Mouse (Mus musculus): ENCODE measurements around the gene Nipsnap2. TPM values are rescaled to one million over a fixed set of nuclear protein-coding genes. Genes with fewer than 3 reads are reported as not detected.

Gene Nipsnap2
- polyA plus RNA-seq, 1 experiment from 2014 or later = 77.3 TPM

DNA sequence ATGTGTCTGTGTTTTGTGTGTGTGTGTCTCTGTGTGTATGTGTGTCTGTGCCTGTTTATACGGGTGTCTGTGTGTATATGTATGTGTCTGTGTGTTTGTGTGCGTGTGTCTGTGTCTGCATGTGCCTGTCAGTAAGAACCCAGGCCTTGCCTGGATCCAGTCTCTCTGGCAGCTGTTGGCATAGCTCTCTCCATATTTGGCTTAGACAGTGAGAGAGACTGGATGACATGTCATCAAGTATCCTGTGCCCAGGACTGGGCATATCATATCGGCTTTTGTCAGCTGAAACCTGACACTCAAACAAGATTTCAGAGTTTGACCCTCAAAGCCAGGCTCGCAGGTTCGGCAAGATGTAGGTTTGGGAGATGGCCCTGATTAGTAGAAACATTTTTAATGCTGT is 6.2 kb downstream of the Nipsnap2 start:
- Histone ChIP-seq H3K36me3 (ENCODE audit: control insufficient read depth, insufficient read depth, low read length) (no peaks in the 10 kb centered on the region; the same call in 1 of the 2 replicates), H3K9ac (ENCODE audit: low read length) (no peak overlapping the region), H3K4me1 (replicated peaks; ENCODE audit: control insufficient read depth, insufficient read depth, low read length) (no peaks in the 10 kb centered on the region), H3K4me2 (ENCODE audit: low read depth, low read length, severe bottlenecking) (no peak overlapping the region), H3K27ac (ENCODE audit: low read depth, low read length) (no peak overlapping the region), H3K27me3 (ENCODE audit: control insufficient read depth, insufficient read depth, low read length) (no peaks in the 10 kb centered on the region), H3K9me3 (ENCODE audit: control insufficient read depth, low read length) (no peaks in the 10 kb centered on the region), H3K4me3 (ENCODE audit: low read depth, low read length) (no peak overlapping the region)
- ATAC-seq (replicated peaks; ENCODE audit: low FRiP score) (no peak), DNase-seq (ENCODE audit: low spot score) (no peak)
- WGBS = 82% methylated on average over 5 of the region's 5 CpGs

DNA sequence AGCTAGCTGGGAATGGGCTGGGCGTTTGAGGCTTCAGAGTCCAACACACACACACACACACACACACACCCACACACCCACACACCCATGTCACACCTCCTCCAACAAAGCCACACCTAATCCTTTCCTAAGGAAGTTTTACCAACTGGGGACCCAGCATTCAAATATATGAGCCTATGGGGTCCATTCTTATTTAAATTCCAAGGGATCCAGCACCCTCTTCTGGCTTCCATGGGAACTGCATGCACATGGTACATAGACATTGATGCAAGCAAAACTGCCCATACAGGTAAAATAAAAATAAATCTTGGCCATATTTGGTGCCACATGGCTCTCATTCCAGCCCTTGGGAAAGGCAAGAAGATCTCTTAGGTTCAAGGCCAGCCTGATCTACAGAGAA is 16.1 kb downstream of the Nipsnap2 start:
- Histone ChIP-seq H3K27me3 (ENCODE audit: control insufficient read depth, insufficient read depth, low read length) (no peaks in the 10 kb centered on the region), H3K4me3 (ENCODE audit: low read depth, low read length) (no peak overlapping the region), H3K9me3 (ENCODE audit: control insufficient read depth, low read length) (no peaks in the 10 kb centered on the region), H3K4me1 (replicated peaks; ENCODE audit: control insufficient read depth, insufficient read depth, low read length) (no peaks in the 10 kb centered on the region), H3K4me2 (ENCODE audit: low read depth, low read length, severe bottlenecking) (no peak overlapping the region), H3K36me3 (ENCODE audit: control insufficient read depth, insufficient read depth, low read length) (no peaks in the 10 kb centered on the region), H3K27ac (ENCODE audit: low read depth, low read length) (no peak overlapping the region), H3K9ac (ENCODE audit: low read length) (no peak overlapping the region)
- ATAC-seq (replicated peaks; ENCODE audit: low FRiP score) = no peak
- WGBS = 95% methylated on average over 1 of the region's 1 CpGs
- no peak for DNase-seq (ENCODE audit: low spot score)

DNA sequence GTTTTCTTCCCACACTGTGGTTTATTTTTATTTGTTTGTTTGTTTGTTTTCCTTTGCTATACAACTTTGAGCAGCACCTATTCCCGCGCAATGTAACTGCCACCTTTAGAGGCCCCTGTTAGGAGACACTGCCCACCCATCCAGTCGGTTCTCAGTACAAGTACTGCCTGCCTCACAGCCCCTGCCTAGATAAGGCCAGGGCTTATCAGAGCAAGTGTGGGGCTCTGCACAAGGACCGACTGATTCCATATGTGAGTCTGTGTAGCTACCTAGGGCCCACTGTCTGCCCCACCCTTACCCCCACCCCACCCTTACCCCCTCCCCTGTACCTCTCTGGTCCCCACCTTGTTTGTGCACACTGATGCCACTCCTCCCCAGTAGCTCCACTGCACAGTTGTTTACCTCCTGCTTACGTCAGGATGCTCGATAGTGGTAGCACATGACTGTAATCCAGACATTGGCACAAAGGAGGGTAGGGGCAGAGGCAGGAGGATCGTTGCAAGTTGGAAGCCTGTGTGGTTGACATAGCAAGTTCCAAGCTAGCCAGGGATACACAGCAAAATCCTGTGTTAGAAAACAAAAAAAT is 18.1 kb downstream of the Nipsnap2 start:
- WGBS = 84% methylated on average over 7 of the region's 7 CpGs
- H3K36me3 ChIP-seq (ENCODE audit: control insufficient read depth, insufficient read depth, low read length) = no peaks in the 10 kb centered on the region
- H3K4me3 ChIP-seq (ENCODE audit: low read depth, low read length) = no peak overlapping the region
- H3K27ac ChIP-seq (ENCODE audit: low read depth, low read length) = no peak overlapping the region
- ATAC-seq (replicated peaks; ENCODE audit: low FRiP score) = no peak
- DNase-seq (ENCODE audit: low spot score) = no peak
- no peaks in the 10 kb centered on the region for H3K4me1 ChIP-seq (replicated peaks; ENCODE audit: control insufficient read depth, insufficient read depth, low read length)
- no peaks in the 10 kb centered on the region for H3K27me3 ChIP-seq (ENCODE audit: control insufficient read depth, insufficient read depth, low read length)
- no peak overlapping the region for H3K9ac ChIP-seq (ENCODE audit: low read length)
- no peak overlapping the region for H3K4me2 ChIP-seq (ENCODE audit: low read depth, low read length, severe bottlenecking)
- H3K9me3 ChIP-seq (ENCODE audit: control insufficient read depth, low read length) = no peaks in the 10 kb centered on the region

DNA sequence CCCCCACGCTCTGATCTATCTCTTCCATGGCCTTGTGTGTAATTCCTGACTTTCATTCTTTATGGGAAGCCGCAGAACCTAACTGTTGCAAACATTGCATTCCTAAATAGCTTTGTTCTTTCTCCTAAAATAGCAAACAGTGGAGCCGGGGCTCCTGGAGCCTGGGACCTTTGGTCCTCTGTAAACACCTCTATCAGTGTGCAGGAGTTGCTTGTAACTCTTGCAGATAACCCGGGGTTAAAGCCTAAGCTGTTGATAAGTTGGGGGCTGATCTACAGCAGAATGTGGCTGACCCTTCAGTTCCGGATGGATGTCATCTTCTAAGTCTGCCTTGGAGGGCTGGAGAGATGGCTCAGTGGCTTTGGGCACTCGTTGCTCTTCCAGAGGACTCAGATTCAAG is 19.2 kb downstream of the Nipsnap2 start:
- H3K4me1 ChIP-seq (replicated peaks; ENCODE audit: control insufficient read depth, insufficient read depth, low read length) = no peaks in the 10 kb centered on the region
- DNase-seq (ENCODE audit: low spot score) = no peak
- 88% methylated on average over 6 of the region's 6 CpGs for WGBS
- ATAC-seq (replicated peaks; ENCODE audit: low FRiP score) = no peak
- no peak overlapping the region for H3K4me3 ChIP-seq (ENCODE audit: low read depth, low read length)
- no peak overlapping the region for H3K9ac ChIP-seq (ENCODE audit: low read length)
- no peaks in the 10 kb centered on the region for H3K27me3 ChIP-seq (ENCODE audit: control insufficient read depth, insufficient read depth, low read length)
- H3K9me3 ChIP-seq (ENCODE audit: control insufficient read depth, low read length) = no peaks in the 10 kb centered on the region
- no peak overlapping the region for H3K27ac ChIP-seq (ENCODE audit: low read depth, low read length)
- H3K36me3 ChIP-seq (ENCODE audit: control insufficient read depth, insufficient read depth, low read length) = no peaks in the 10 kb centered on the region
- no peak overlapping the region for H3K4me2 ChIP-seq (ENCODE audit: low read depth, low read length, severe bottlenecking)

DNA sequence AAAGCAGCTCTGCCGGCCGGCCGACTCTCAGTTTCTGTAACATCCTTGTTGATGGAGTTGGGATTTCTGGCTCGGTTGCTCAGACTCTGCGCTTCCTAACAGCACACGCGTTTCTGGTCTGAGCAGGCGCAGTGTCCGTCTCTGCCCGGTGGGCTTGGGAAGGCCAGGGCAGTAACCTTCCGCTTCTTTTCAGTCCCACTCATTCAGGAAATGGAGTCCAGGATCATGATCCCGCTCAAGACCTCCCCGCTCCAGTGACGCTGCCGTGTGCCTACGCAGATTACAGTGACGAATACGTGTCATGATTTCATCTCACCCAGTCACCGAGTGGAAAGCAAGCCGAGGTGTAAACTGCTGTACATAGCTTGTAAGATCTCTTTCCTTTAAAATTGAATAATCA is 32.0 kb downstream of the Nipsnap2 start:
- 93% methylated on average over 20 of the region's 20 CpGs for WGBS
- ATAC-seq (replicated peaks; ENCODE audit: low FRiP score) = no peak

DNA sequence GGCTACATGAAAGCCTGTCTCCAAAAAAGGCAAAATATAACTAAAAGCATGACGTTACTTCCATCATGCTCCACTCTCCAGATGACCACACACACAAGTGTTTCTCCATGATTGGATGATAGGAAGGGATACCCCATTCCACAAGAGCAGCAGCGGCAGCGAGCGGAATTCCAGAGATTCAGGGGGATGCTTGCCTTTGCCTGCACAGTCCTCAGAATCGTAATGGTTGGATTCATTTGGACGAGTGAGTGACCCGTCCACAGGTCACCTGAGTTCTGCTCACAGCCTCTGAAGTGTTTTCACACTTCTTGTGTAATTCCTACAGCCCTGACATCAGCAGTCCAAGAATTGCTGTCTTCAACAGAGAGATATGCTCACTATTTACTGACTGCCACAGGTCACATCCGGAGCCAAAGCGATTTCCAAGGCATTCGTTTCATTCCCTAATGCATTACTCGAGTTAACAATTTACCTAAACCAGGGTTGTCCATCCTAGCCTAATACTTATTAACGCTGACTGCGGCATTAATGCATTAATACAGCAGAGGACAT is 35.1 kb downstream of the Nipsnap2 start:
- 92% methylated on average over 13 of the region's 13 CpGs for WGBS
- no peak for ATAC-seq (replicated peaks; ENCODE audit: low FRiP score)
- no peaks in the 10 kb centered on the region for H3K27me3 ChIP-seq (ENCODE audit: control insufficient read depth, insufficient read depth, low read length)

More for the DNA sequence above, 32.0 kb downstream of the Nipsnap2 start:
- Histone ChIP-seq H3K4me1 (replicated peaks; ENCODE audit: control insufficient read depth, insufficient read depth, low read length) (no peaks in the 10 kb centered on the region), H3K9me3 (ENCODE audit: control insufficient read depth, low read length) (no peaks in the 10 kb centered on the region), H3K4me2 (ENCODE audit: low read depth, low read length, severe bottlenecking) (no peak overlapping the region), H3K4me3 (ENCODE audit: low read depth, low read length) (no peak overlapping the region), H3K9ac (ENCODE audit: low read length) (no peak overlapping the region), H3K27ac (ENCODE audit: low read depth, low read length) (no peak overlapping the region), H3K36me3 (ENCODE audit: control insufficient read depth, insufficient read depth, low read length) (no peaks in the 10 kb centered on the region; the same call in 1 of the 2 replicates), H3K27me3 (ENCODE audit: control insufficient read depth, insufficient read depth, low read length) (no peaks in the 10 kb centered on the region)
- DNase-seq (ENCODE audit: low spot score) = no peak

DNA sequence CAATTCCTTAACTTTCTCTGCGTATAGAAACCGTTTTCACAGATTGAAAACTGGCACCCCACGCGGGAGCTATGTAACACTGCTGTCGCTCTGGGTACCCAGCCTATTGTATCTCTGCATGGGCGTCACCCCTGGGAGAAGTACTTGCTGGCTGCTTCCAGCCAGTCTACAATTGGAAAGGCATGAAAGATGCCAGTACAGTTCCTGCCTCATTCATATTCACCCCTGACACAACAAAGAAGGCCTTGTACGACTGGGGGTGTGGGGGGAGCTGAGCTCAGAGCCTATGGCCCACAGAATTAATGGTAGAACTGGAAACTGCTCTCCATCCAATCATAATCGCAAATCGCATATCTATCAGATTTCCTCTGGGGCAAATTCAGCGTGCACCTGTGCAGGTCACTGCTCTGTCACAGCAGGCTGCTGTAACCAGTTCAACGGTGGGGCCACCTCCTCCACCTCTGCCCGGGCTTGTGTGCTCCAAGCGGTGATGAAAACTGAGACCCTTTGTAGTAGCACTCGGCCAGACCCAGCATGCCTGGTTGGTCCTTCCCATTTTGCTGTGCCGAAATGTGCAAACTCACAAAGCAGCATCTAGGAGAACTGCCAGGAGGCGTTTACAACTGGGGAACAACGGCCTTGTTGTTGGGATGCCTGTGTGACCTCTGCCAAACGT is 37.1 kb downstream of the Nipsnap2 start:
- no peak overlapping the region for H3K4me3 ChIP-seq (ENCODE audit: low read depth, low read length)
- no peaks in the 10 kb centered on the region for H3K9me3 ChIP-seq (ENCODE audit: control insufficient read depth, low read length)
- ATAC-seq (replicated peaks; ENCODE audit: low FRiP score) (peak; percentile 61), DNase-seq (ENCODE audit: low spot score) (no peak)
- H3K4me1 ChIP-seq (replicated peaks; ENCODE audit: control insufficient read depth, insufficient read depth, low read length) = no peaks in the 10 kb centered on the region
- H3K27ac ChIP-seq (ENCODE audit: low read depth, low read length) = 0 out of 2 replicates have a peak overlapping the region, but pooled peaks have one; percentile 8
- no peak overlapping the region for H3K9ac ChIP-seq (ENCODE audit: low read length)
- WGBS = 68% methylated on average over 18 of the region's 18 CpGs
- H3K36me3 ChIP-seq (ENCODE audit: control insufficient read depth, insufficient read depth, low read length) = no peaks in the 10 kb centered on the region; the same call in 1 of the 2 replicates
- H3K4me2 ChIP-seq (ENCODE audit: low read depth, low read length, severe bottlenecking) = no peak overlapping the region
- H3K27me3 ChIP-seq (ENCODE audit: control insufficient read depth, insufficient read depth, low read length) = no peaks in the 10 kb centered on the region

More for the DNA sequence above, 35.1 kb downstream of the Nipsnap2 start:
- Histone ChIP-seq H3K4me1 (replicated peaks; ENCODE audit: control insufficient read depth, insufficient read depth, low read length) (no peaks in the 10 kb centered on the region), H3K4me3 (ENCODE audit: low read depth, low read length) (no peak overlapping the region), H3K9me3 (ENCODE audit: control insufficient read depth, low read length) (no peaks in the 10 kb centered on the region), H3K36me3 (ENCODE audit: control insufficient read depth, insufficient read depth, low read length) (no peaks in the 10 kb centered on the region; the same call in 1 of the 2 replicates), H3K27ac (ENCODE audit: low read depth, low read length) (no peak overlapping the region), H3K4me2 (ENCODE audit: low read depth, low read length, severe bottlenecking) (no peak overlapping the region), H3K9ac (ENCODE audit: low read length) (no peak overlapping the region)
- DNase-seq (ENCODE audit: low spot score) = no peak

DNA sequence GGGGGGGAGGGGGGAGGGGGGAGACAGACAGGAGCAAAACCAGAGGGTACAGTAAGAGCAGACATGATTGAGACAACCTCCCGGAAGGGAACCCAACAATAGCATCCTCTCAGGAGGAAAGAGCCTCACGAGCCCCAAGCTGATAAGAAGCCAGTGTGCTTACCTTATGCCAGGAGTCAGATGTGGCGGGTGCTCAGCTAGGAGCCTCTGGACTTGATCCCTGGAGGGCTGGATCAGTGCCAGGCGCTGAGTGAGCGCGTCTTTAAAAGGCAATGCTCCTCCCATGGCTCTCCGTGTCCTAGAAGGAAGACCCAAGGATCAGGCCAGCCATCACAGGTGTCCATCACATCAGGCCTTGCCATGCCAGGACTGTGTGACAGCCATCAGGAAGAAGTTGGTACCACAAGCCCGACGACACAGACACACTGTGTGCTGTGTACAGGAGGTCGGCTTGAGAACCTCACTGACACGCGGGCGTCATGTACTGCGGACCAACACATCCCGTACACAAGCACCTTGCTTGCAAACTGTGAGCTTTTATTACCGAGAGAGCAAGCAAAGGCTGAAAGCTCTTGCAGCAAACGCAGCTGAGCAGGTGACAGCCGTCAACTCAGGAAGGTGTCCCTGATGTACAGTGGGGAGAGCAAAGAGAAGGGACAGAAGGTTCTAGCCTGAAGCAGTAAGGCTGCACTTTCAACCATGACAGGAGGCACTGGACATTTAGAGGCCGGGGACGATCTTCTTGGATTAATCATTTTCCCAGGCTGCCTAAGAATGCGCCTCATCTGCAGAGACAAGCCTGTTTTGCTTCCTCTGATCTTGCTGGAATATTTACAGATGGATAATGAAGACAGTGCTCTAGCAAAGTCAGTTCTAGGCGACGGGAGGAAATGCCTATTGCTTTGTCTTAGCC is 45.8 kb downstream of the Nipsnap2 start:
- no peak overlapping the region for H3K27ac ChIP-seq (ENCODE audit: low read depth, low read length)
- WGBS = 95% methylated on average over 23 of the region's 23 CpGs
- no peak overlapping the region for H3K4me3 ChIP-seq (ENCODE audit: low read depth, low read length)

More for the DNA sequence above, 45.8 kb downstream of the Nipsnap2 start:
- no peak for ATAC-seq (replicated peaks; ENCODE audit: low FRiP score)
- DNase-seq (ENCODE audit: low spot score) = no peak
- H3K36me3 ChIP-seq (ENCODE audit: control insufficient read depth, insufficient read depth, low read length) = no peaks in the 10 kb centered on the region
- H3K4me1 ChIP-seq (replicated peaks; ENCODE audit: control insufficient read depth, insufficient read depth, low read length) = no peaks in the 10 kb centered on the region
- H3K9me3 ChIP-seq (ENCODE audit: control insufficient read depth, low read length) = no peaks in the 10 kb centered on the region
- no peaks in the 10 kb centered on the region for H3K27me3 ChIP-seq (ENCODE audit: control insufficient read depth, insufficient read depth, low read length)
- no peak overlapping the region for H3K4me2 ChIP-seq (ENCODE audit: low read depth, low read length, severe bottlenecking)
- no peak overlapping the region for H3K9ac ChIP-seq (ENCODE audit: low read length)

All from forebrain, embryonic 11.5 days (tissue).